Mouse (Mus musculus): ENCODE measurements around the gene Olfr488.

- TF ChIP-seq CTCF (IDR thresholded peaks at IDR 0.05; ENCODE audit: control insufficient read depth, insufficient read depth, insufficient read length) (no peak), MYOD1 (IDR thresholded peaks at IDR 0.05; ENCODE audit: control insufficient read depth, insufficient read length, low read depth) (no peak)
These were observed at the start of gene Olfr488 for GRCm38 (mm10) chr7:108258247-108258646.

Measured in C2C12 (cell line).